Mouse (Mus musculus) liver, adult 2 months (tissue): ENCODE data around the gene Ptges2. TPM values are rescaled to one million over a fixed set of nuclear protein-coding genes. Genes with fewer than 3 reads are reported as not detected.

Source experiments
- DNase-seq: peaks from one replicate; pipeline ENCODE4 v3.0.0-alpha.2; 2011; ENCODE audit warnings: low read depth, low spot score; ENCODE audit errors: extremely low read depth
- H3K27ac ChIP-seq: fragments of 200-500 bp; replicated peaks from 2 replicates; pipeline ENCODE4 v1.5.1; 2012; ENCODE audit warnings: low read depth, mild to moderate bottlenecking, control low read depth, inconsistent platforms, low read length; ENCODE audit not compliant: insufficient read depth
- H3K27me3 ChIP-seq: fragments of 200-500 bp; 2 replicates; pipeline ENCODE4 v1.6.1; 2012; ENCODE audit warnings: mild to moderate bottlenecking, moderate library complexity, low read length, inconsistent platforms; ENCODE audit not compliant: control insufficient read depth, insufficient read depth
- H3K36me3 ChIP-seq: fragments of 200-500 bp; 2 replicates; pipeline ENCODE4 v1.6.1; 2012; ENCODE audit warnings: low read length, inconsistent platforms; ENCODE audit not compliant: control insufficient read depth, insufficient read depth
- H3K4me1 ChIP-seq: fragments of 200-500 bp; 2 replicates; pipeline ENCODE4 v1.6.1; 2011; ENCODE audit warnings: low read length; ENCODE audit not compliant: control insufficient read depth, insufficient read depth
- H3K4me3 ChIP-seq: fragments of 200-500 bp; 2 replicates; pipeline ENCODE4 v1.5.1; 2011; ENCODE audit warnings: low read depth, mild to moderate bottlenecking, control low read depth, low read length, moderate library complexity; ENCODE audit not compliant: insufficient read depth
- H3K79me2 ChIP-seq: fragments of 200-500 bp; 2 replicates; pipeline ENCODE4 v1.6.1; 2012; ENCODE audit warnings: inconsistent platforms, mild to moderate bottlenecking, low read length, moderate library complexity; ENCODE audit not compliant: control insufficient read depth, insufficient read depth
- H3K9ac ChIP-seq: fragments of 200-500 bp; 2 replicates; pipeline ENCODE4 v1.6.1; 2012; ENCODE audit warnings: low read depth, mild to moderate bottlenecking, control low read depth, inconsistent platforms, low read length
- CTCF ChIP-seq: fragments of 200-500 bp; IDR thresholded peaks from 2 replicates; pipeline ENCODE4 v1.5.1; 2011; ENCODE audit warnings: low read depth, low read length, control low read depth
- POLR2A ChIP-seq: fragments of 200-500 bp; IDR thresholded peaks from 2 replicates; pipeline ENCODE4 v1.6.1; 2011; ENCODE audit warnings: low read length, control low read depth; ENCODE audit not compliant: insufficient read depth; ENCODE audit errors: extremely low read depth
- WGBS: fragments of 180-500 bp; shearing (Covaris S2); methylation state at CpG from one replicate; pipeline ENCODE4 v1.1.7; 2018; 5-methylcytosine and 5-hydroxymethylcytosine counted together
- polyA plus RNA-seq: library from polyadenylated mRNA; depleted of rRNA; stranded (reverse); fragments of >200 nt; gene quantifications from 2 replicates; pipeline ENCODE4 v1.2.3, GENCODE M21; 2012
- total RNA-seq: library from RNA; depleted of rRNA; stranded (reverse); fragments of >200 nt; gene quantifications from 2 replicates; pipeline ENCODE4 v1.2.3, GENCODE M21; 2014

Gene Ptges2
- total and polyA plus RNA-seq, 2 experiments, result 24.4 to 30.7 TPM

- TF ChIP-seq CTCF, result no peak
- TF ChIP-seq POLR2A, result no peak
- H3K79me2 ChIP-seq, result peaks cover 18% of the 10 kb centered on the region
- no peak overlapping the region for H3K9ac ChIP-seq
- H3K4me3 ChIP-seq, result no peak overlapping the region
- peaks cover 17% of the 10 kb centered on the region for H3K4me1 ChIP-seq
- 88% methylated on average over 5 of the region's 5 CpGs for WGBS
- no peak for DNase-seq
- H3K36me3 ChIP-seq, result peaks cover 11% of the 10 kb centered on the region
- H3K27ac ChIP-seq, result peak overlapping the region; percentile 86
- H3K27me3 ChIP-seq, result no peaks in the 10 kb centered on the region
Measured at GRCm38 (mm10) chr2:32425568-32425967, 29.9 kb downstream of the Ptges2 start.

- Histone ChIP-seq H3K79me2 (peaks cover 20% of the 10 kb centered on the region), H3K4me3 (no peak overlapping the region), H3K27me3 (no peaks in the 10 kb centered on the region), H3K27ac (0 out of 2 replicates have a peak overlapping the region, but pooled peaks have one; percentile 4), H3K36me3 (peaks cover 5% of the 10 kb centered on the region), H3K9ac (no peak overlapping the region), H3K4me1 (peaks cover 17% of the 10 kb centered on the region)
- WGBS, result 97% methylated on average over 1 of the region's 1 CpGs
- DNase-seq, result no peak
- TF ChIP-seq POLR2A, result no peak
- no peak for TF ChIP-seq CTCF
Measured at GRCm38 (mm10) chr2:32426141-32426540, 30.4 kb downstream of the Ptges2 start.

GRCm38 (mm10) chr2:32427720-32428119, 32.0 kb downstream of the Ptges2 start:
- whole genome bisulfite sequencing, result 29% methylated on average over 5 of the region's 5 CpGs
- Histone ChIP-seq H3K79me2 (peaks cover 22% of the 10 kb centered on the region), H3K4me3 (no peak overlapping the region), H3K9ac (no peak overlapping the region), H3K36me3 (no peaks in the 10 kb centered on the region), H3K27me3 (no peaks in the 10 kb centered on the region), H3K4me1 (peaks cover 17% of the 10 kb centered on the region), H3K27ac (no peak overlapping the region)
- TF ChIP-seq CTCF (no peak), POLR2A (no peak)
- DNase-seq, result no peak

- no peak for DNase-seq
- H3K27me3 ChIP-seq, result no peaks in the 10 kb centered on the region
- H3K4me3 ChIP-seq, result no peak overlapping the region
- no peak overlapping the region for H3K9ac ChIP-seq
- TF ChIP-seq POLR2A (no peak), CTCF (no peak)
- H3K36me3 ChIP-seq, result no peaks in the 10 kb centered on the region
- 68% methylated on average over 8 of the region's 8 CpGs for WGBS
- peaks cover 25% of the 10 kb centered on the region for H3K79me2 ChIP-seq
- peaks cover 17% of the 10 kb centered on the region for H3K4me1 ChIP-seq
- H3K27ac ChIP-seq, result no peak overlapping the region
Measured at GRCm38 (mm10) chr2:32428262-32428722, 32.6 kb downstream of the Ptges2 start.

GRCm38 (mm10) chr2:32429215-32429891, 33.7 kb downstream of the Ptges2 start:
- no peak overlapping the region for H3K4me3 ChIP-seq

More at GRCm38 (mm10) chr2:32429215-32429891, 33.7 kb downstream of the Ptges2 start:
- Histone ChIP-seq H3K4me1 (peaks cover 16% of the 10 kb centered on the region), H3K36me3 (no peaks in the 10 kb centered on the region), H3K9ac (no peak overlapping the region), H3K79me2 (peaks cover 28% of the 10 kb centered on the region; the same call in 1 of the 2 replicates), H3K27ac (no peak overlapping the region), H3K27me3 (no peaks in the 10 kb centered on the region)
- TF ChIP-seq CTCF (no peak), POLR2A (no peak)
- no peak for DNase-seq
- 65% methylated on average over 4 of the region's 4 CpGs for WGBS
